Comparison of ENCODE assay signal across 11 mouse cellular contexts in the genomic region with DNA sequence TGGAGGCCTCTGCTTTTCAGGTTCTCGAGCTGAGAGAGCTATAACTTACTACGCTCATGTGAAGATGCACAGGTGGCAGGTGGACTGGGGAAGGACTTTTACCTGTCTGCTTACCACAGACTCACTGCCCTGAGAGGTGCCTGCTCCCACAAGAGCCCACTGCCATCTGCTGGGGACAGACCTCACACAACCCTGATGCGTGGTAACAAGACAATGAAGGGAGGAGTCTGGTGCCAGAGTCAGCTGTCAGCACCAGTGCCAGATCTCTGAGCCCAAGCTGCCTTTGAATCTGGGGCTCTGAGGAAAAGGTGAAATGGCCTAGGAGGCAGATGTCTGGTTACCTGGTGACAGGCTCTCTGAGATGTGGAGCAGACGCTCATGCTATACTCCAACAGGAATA. TPM values are rescaled to one million over a fixed set of nuclear protein-coding genes. Genes with fewer than 3 reads are reported as not detected.
DNase-seq lines count a peak whose midpoint lies in the region; ATAC-seq and TF ChIP-seq lines count a peak whose summit lies in the region.
"Had no signal": no experiment of that assay in that cellular context is flagged by ENCODE, and none has a peak within 500 bp of the region (broad histone marks: within the 10 kb centered on the region; RNA-seq: fewer than 3 reads in every experiment).

No protein-coding gene starts in this region.

- no peak overlapping the region for H3K4me3 ChIP-seq in gastrocnemius, adult 2 months
- no peak overlapping the region for H3K4me3 ChIP-seq in layer of hippocampus, adult 2 months
- no peak overlapping the region for H3K4me3 ChIP-seq in CH12.LX (replicated peaks in 1 of 3; ENCODE audit: low read depth in 2 of 3, low read length in 2 of 3, poor library complexity in 1 of 3)

- H3K9ac ChIP-seq in CH12.LX (ENCODE audit: insufficient read depth, low read depth) = no peak overlapping the region

- in situ Hi-C loops in CH12.LX (cut with MboI; ENCODE audit: low pct_ligation_motif_present, low pct_unique_long_range_greater_than_20kb, low sequenced_read_pairs) = loop anchor here (5.0 to 10.0 kb wide), 2 partner anchors 78 to 180 kb away; no protein-coding TSS in a partner anchor

- no peaks in the 10 kb centered on the region for H3K9me3 ChIP-seq in CH12.LX (replicated peaks; ENCODE audit: low read length)

- peak overlapping the region; percentile 70; the same call in 1 of the 2 replicates for H3K27ac ChIP-seq in gastrocnemius, adult 2 months
- H3K27ac ChIP-seq in layer of hippocampus, adult 2 months = peak overlapping the region; percentile 63
- no peak overlapping the region for H3K27ac ChIP-seq in CH12.LX (ENCODE audit: insufficient read depth, low read depth)

- no peaks in the 10 kb centered on the region for H3K79me2 ChIP-seq in CH12.LX (replicated peaks; ENCODE audit: control insufficient read depth, extremely low read depth, insufficient read depth, poor library complexity, severe bottlenecking)

- TF ChIP-seq POLR2A in CH12.LX (IDR thresholded peaks at IDR 0.05; ENCODE audit: low read depth, low read length) = no peak

- no peak overlapping the region for H3K4me2 ChIP-seq in CH12.LX (ENCODE audit: insufficient read depth, low read depth, poor library complexity, severe bottlenecking)

- no peak for ATAC-seq in granulocyte monocyte progenitor cell, adult 5-6 weeks (replicated peaks; ENCODE audit: poor library complexity, severe bottlenecking)

- no peaks in the 10 kb centered on the region for H3K27me3 ChIP-seq in CH12.LX (replicated peaks)

- peaks cover 0 to 2% of the 10 kb centered on the region in 2 experiments for H3K36me3 ChIP-seq in CH12.LX (replicated peaks in 1 of 2; ENCODE audit: control insufficient read depth in 1 of 2, insufficient read depth in 1 of 2, low read length in 1 of 2)

- no peak for DNase-seq in gastrocnemius, adult 2 months
- no peak for DNase-seq in gastrocnemius, postnatal 25 days
- DNase-seq in layer of hippocampus, adult 2 months (ENCODE audit: low spot score in 2 of 2) = no peak
- no peak for DNase-seq in layer of hippocampus, adult 8-10 months (ENCODE audit: low spot score in 2 of 2)
- no peak for DNase-seq in CH12.LX (ENCODE audit: extremely low read depth)
- DNase-seq in cerebellum, postnatal 10 days = peak; percentile 54 to 55
- DNase-seq in spleen, postnatal 14 days (ENCODE audit: low spot score in 2 of 2) = no peak
- DNase-seq: adrenal gland, postnatal 10 days; B cell, adult 2 months; gastrocnemius, postnatal 10 days had no signal

- peak; percentile 10 for TF ChIP-seq RAD21 in CH12.LX (IDR thresholded peaks at IDR 0.05; ENCODE audit: low read depth, low read length)

- TF ChIP-seq EP300 in CH12.LX (IDR thresholded peaks at IDR 0.05; ENCODE audit: low read length) = no peak

- dilution Hi-C loops in CH12.LX (cut with MboI; ENCODE audit: extremely low pct_ligation_motif_present, extremely low pct_unique_long_range_greater_than_20kb, low sequenced_read_pairs) = no loop called here

- intact Hi-C loops in gastrocnemius, adult 2 months (cut with DNase I) = no loop called here

- H3K4me1 ChIP-seq in CH12.LX (ENCODE audit: control insufficient read depth in 1 of 2, insufficient read depth in 2 of 2) = peaks cover 0 to 7% of the 10 kb centered on the region in 2 experiments; a peak in 2 of 4 replicates

- no peak; the same call in 1 of the 2 replicates for TF ChIP-seq CTCF in gastrocnemius, adult 2 months (IDR thresholded peaks at IDR 0.05)
- peak; percentile 51 for TF ChIP-seq CTCF in layer of hippocampus, adult 2 months (conservative IDR thresholded peaks at IDR 0.05)
- TF ChIP-seq CTCF in CH12.LX (conservative IDR thresholded peaks at IDR 0.05 in 1 of 2, IDR thresholded peaks at IDR 0.05 in 1 of 2; ENCODE audit: low read depth in 2 of 2, low read length in 2 of 2) = peak in 1 of 2 experiments; percentile 35; a peak in 2 of 4 replicates

TF ChIP-seq in CH12.LX, 34 proteins besides CTCF, POLR2A, EP300 and RAD21:
- TF ChIP-seq ETS1 (conservative IDR thresholded peaks at IDR 0.05; ENCODE audit: low read depth, low read length) (no peak), SMC3 (IDR thresholded peaks at IDR 0.05; ENCODE audit: low read depth, low read length) (peak; percentile 32; the same call in 1 of the 2 replicates), CHD1 (IDR thresholded peaks at IDR 0.05; ENCODE audit: low read depth, low read length) (no peak)

RNA-seq across cellular contexts. Expression of a gene that starts 19.0 kb away (rescaled TPM):
- 10 to 100 TPM; 20.6 to 47.1 TPM for total RNA-seq in gastrocnemius, adult 2 months (2021)
- 10 to 100 TPM; 64.2 to 68.7 TPM for total RNA-seq in gastrocnemius, postnatal 25 days (2021)
- total RNA-seq in layer of hippocampus, adult 2 months (2021) = 1 to 10 TPM in 1 of 2 experiments, under 1 TPM in 1; 0.81 to 2.2 TPM
- 1 to 10 TPM; 1.5 to 3.7 (median 2.4) TPM for total RNA-seq in layer of hippocampus, adult 8-10 months (2022)
- 0.04 and 0.17 TPM in 2 replicates for total RNA-seq in CH12.LX (2012; rRNA removed)
- total RNA-seq in CH12.LX (2014; rRNA removed) = not detected in 2 replicates
- polyA plus RNA-seq in CH12.LX (2012; ENCODE audit: insufficient read length, low read depth) = 0.21 and 0.35 TPM in 2 replicates
- 0.92 and 1.6 TPM in 2 replicates for total RNA-seq in granulocyte monocyte progenitor cell, adult 5-6 weeks (2014; fragmentation: Nextera tagmentation)
- 1.3 TPM in 2 replicates for total RNA-seq in granulocyte monocyte progenitor cell, adult 5-6 weeks (2017)

Comparison
In these comparisons a context has a peak if more than half of its experiments do, and no peak if none do; other contexts are left out.
1. DNase-seq: peak in cerebellum, postnatal 10 days (2 of 2); none in gastrocnemius, adult 2 months (single experiment), gastrocnemius, postnatal 25 days (single experiment), layer of hippocampus, adult 2 months (0 of 2), layer of hippocampus, adult 8-10 months (0 of 2), CH12.LX (single experiment) and spleen, postnatal 14 days (0 of 2).
2. RNA of a gene that starts 19.0 kb away (total RNA-seq): 64.2 to 68.7 TPM in gastrocnemius, postnatal 25 days and 20.6 to 47.1 TPM in gastrocnemius, adult 2 months; 1.5 to 3.7 TPM in layer of hippocampus, adult 8-10 months, 0.81 to 2.2 TPM in layer of hippocampus, adult 2 months, 0.92 to 1.6 TPM in granulocyte monocyte progenitor cell, adult 5-6 weeks and 0.04 to 0.17 TPM in CH12.LX; every median in the first group is over 4 times any median in the second.